Mouse (Mus musculus): ENCODE measurements around the gene Efcab2.
A peak's percentile ranks its signal among the peaks of the same experiment; 100 is the strongest.

The Efcab2 gene

DNA sequence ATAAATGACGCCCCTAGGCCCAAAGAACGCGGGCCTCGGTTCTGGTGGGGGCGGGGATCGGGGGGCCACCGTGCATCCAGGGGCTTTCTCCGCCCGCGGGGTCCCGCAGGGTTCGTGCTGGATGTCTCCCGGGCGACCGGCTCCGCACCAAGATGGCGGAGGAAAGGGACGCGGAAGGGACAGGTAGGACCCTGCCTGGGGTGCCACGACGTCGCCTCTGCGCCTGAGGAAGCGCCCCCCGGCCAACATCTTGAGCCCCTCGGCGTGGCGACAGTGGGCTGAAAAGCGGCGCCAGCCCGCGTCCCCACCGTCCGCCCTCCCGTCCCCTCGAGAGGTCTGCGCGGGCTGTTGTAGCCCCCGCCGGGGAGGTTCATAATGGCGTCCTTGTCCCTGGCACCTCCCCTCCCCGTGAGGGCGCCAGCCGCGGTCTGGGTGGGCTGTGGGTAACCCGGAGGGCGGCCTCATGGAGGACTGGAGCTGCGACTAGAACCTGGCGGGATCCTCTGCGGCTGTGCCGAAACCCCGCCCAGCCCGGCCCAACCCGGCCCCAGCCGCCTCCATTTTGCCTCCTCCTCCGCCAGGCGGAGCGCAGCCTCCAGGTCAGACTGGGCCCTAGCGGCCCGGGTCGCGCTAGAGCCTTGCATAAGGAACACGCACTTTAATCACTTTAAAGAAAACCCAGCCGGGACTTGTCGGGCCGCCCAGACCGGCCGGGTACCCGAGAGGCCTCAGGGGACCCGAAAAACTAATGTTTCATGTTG is at the start of gene Efcab2:
Gene Efcab2 (plus strand): TSS at position 135 of the 761 bp plus-strand sequence.
- peak; percentile 77 to 80 for DNase-seq (ENCODE audit: low spot score in 2 of 2)

DNA sequence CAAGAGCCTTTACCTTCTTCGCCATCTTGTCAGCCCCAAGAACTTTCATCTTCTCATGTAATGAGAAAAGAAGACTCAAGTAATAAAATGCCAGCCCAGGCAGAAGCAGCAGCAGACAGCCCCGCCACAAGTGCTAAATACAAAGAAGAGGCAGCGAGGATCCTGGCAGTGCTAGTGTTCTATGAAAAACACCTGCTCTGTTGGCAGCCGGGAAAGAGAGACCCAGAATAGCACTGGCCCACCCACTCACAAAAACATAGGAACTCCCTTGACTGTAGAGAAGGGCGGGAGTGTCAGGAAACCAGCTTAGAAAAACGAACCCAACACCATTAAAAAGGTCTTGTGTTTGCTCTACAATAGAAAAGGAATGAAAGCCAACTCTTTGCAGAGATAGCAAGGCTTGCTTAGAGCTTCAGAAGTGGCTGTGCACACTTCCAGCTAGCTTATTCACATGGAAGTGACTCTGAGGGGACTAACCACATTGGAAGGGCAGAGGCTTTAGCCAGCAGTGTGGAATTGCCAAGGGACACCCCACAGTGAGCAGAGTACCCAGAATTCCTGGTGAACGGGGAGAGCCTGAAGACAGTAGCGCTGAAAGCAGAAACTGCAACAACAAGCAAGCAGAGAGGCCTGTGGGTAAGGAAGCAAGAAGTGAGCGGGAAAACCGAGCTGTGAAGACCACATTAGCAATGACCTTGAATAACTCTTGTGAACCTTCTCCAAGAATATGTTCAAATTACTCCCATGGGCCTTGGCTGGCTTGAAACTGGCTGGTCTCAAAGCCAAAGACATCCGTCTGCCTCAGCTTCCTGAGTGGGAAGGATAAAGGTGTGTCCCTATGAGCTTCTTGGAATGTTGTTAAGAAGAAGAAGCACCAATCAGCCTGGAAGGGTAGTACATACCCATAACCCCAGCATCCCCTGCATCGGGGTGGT is 47.8 kb upstream of the Efcab2 start:
- DNase-seq (ENCODE audit: low spot score in 2 of 2): peak; percentile 82

DNA sequence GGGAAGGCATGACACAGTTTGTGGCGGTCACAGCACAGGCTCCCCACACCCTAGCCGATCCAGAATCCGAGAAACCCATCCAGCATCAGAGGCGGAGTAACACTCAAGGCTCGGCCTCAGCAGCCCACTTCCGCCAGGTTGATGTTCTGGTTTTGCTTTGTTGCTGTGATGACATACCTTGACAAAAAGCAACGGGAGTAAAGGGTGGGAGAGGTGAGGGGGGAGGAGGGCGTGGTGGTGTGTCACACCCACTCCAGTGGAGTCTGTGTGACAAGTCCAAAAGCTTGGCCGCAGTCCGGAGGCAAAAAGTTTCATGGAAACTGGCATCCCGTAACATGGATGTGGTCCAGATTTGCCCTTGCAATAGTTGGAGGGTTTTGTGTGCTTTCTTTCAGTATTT is 45.6 kb upstream of the Efcab2 start:
- no peak for DNase-seq (ENCODE audit: low spot score in 2 of 2)

DNA sequence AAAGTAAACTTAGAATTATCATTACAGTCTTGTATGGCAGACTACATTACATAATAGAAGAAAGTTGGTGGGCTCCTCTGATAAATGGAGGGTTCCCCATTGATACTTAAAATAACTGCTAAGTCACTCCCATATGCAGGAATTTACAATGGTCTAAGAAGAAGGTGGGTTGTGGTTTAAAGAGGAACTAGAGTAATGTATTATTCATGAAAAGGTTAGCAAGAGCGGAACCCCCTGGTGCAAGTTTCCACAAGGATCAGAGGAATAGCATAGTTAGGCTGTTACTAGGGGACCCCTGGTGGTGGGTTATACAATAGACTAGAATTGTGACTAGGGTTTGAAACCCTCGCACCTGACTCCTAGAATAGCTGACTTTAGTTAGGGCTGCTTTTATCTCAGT is 45.2 kb upstream of the Efcab2 start:
- DNase-seq (ENCODE audit: low spot score in 2 of 2): no peak

DNA sequence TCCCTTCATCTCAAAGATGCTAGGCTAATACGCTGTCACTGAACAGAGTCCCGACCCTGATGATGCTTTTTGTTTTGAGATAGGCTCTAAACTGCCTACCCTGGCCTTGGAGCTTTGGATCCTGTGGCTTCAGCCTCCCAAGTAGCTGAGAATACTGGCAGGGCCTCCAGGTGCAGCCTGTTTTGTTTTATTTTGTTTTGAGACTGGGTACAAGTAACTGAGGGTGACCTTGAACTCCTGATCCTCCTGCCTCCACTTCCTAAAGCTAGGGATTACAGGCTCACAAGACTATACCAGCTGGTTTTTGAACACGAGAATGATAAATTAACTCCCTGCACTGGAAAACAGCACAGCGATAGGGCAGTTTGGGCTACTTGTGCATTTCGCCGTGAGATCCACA is 40.7 kb upstream of the Efcab2 start:
- no peak for DNase-seq (ENCODE audit: low spot score in 2 of 2)

DNA sequence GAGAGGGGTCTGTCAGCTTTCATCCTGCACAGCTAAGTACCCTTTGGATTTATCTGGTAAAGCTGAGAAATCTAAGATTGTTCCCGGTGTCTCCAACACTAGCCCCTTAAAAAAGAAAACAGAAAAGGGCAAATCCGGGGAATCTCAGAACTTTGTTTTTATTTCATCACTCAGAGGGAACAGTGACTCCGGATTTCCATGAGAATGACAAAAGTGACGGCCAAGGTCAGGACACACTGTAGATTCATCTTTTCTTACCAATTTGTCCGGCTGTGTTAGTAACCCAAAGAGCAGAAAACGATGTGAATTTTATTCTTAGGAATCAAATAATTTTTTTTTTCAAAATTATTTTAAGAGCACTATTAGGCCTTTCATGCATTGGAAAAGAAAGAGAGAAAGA is 37.8 kb upstream of the Efcab2 start:
- no peak for DNase-seq (ENCODE audit: low spot score in 2 of 2)

DNA sequence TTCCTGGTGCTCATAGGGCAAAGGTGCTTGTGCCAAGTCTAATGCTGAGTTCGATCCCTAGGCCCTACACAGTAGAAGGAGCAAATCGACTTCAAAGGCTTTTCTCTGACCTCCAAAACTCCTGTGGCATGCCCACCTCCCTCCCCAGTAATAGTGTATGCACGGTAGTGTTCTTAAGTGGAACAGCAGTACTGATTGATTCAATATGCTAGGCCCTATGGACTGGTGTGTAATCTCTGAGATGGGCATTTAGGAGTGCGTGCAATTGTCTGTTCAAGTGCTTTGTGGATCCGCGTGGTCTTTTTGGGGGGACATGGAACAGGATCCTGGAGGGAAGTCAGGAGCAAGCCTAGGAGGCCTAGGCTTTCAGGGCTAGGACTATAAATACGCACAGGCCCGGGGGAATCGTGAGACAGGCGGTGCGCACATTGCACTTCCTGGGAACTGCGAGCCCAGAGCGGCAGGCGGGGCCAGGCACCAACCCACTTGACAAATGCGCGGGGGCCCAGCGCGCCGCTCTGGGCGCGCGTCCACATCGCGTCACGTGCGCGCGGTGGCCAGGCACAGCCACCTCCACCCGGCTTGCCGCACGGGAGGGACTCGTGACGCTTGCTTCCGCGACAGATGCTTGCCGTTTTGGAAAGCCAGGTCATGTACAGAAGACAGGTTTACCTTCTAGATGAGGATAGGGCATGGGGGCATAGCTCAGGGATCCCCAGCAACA is 37.2 kb upstream of the Efcab2 start:
- DNase-seq (ENCODE audit: low spot score in 2 of 2): peak; percentile 93 to 95

DNA sequence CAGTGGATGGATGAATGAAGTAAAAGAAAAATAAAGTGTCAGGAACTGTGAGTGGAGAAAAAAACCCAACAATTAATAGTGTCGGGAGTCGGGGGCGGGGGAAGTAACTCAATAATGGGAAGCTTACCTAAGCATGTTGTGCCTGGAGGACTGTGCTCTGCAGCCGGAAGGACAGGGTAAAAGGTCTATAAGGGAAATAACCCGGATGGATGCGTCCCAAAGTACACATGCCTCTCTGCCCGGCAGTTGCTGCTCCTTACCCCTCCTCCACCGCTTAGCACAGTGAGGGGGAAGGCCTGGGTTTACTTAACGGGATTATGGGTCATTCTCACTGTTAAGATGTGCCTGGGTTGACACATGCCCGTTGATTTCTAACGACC is 36.6 kb upstream of the Efcab2 start:
- peak in 1 of 2 experiments; percentile 6 for DNase-seq (ENCODE audit: low spot score in 2 of 2)

DNA sequence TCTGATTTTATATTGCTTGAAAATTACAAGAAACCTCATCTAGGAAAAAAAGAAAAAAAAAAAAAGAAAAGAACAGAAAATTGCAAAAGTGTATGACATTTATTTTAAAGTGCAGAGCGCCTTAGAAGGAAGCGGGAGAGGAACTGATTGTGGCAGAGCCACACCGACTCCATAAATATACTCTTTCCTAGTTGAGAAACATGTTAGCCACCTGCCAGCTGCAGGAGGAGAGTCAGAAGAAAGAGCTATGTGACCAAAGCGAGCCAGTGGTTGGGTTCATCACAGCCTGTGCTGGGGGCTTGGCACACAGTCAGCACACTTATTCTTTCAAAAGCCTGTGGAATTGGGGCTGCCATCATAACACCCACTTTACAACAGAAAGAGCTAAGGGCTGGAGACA is 33.2 kb upstream of the Efcab2 start:
- DNase-seq (ENCODE audit: low spot score in 2 of 2): no peak

DNA sequence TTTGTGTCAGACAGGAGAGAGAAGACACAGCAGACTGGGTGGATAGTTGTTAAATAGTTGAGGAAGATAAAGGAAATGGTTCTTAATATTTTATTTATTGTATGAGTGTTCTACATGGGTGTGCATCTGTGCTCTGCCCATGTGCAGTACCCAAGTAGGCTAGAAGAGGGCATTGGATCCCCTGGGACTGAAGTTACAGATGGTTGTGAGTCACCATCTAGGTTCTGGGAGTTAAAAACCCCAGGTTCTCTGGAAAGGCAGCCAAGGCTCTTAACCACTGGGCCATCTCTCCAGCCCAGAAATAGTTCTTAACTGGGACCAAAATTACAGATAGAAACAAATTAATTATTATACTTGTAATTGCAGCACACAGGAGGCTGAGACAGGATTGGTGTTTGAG is 30.5 kb upstream of the Efcab2 start:
- no peak for DNase-seq (ENCODE audit: low spot score in 2 of 2)

DNA sequence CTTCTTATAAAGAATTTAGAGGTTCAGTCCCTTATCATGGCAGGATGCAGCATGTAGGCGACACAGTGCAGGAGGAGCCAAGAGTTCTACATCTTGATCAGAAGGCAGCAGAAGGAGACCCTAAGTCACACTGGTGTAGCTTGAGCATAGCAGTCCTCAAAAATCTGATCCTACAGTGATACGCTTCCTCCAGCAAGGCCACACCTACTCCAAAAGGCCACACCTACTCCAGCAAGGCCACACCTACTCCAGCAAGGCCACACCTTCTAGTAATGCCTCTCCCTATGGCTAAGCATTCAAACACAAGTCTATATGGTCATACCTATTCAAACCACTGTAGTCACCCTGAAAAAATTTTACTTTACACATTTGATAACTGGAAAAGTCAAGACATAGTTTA is 29.8 kb upstream of the Efcab2 start:
- DNase-seq (ENCODE audit: low spot score in 2 of 2): no peak

DNA sequence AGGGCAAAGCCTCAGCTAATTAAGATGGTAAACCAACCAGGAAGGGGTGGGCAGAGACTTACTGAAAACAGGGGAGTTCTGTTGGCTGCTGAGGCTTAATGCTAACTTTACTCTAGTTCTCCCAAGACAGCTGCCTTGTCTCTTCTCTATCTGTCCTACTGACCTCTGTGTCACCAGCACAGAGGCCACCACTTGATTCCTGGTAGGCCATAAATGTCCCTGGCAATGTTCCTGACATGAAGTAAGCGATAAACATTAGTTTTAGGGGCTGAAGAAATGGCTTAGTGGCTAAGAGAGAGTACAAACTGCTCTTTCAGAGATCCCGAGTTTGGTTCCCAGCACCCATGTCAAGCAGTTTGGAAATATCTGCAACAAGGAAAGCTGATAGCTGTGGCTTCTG is 29.0 kb upstream of the Efcab2 start:
- no peak for DNase-seq (ENCODE audit: low spot score in 2 of 2)

DNA sequence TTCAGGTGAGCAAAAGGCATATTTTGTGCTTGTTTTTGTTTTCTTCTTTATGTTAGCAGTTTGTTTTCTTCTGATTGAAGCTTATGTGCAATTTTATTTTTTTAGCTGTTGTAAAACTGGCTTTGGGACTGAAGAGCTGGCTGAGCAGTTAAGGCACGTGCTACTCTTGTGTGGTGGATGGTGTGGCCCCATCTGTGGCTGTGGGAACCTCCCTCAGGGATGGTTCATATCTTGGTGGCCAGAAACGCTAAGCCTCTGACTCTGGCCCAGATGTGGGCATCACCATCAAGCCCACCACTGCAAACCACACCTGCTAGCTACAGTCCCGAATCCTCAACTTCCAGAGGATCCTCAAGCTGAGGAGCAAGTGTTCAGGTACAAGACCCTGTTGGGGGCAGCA is 27.8 kb upstream of the Efcab2 start:
- no peak for DNase-seq (ENCODE audit: low spot score in 2 of 2)

DNA sequence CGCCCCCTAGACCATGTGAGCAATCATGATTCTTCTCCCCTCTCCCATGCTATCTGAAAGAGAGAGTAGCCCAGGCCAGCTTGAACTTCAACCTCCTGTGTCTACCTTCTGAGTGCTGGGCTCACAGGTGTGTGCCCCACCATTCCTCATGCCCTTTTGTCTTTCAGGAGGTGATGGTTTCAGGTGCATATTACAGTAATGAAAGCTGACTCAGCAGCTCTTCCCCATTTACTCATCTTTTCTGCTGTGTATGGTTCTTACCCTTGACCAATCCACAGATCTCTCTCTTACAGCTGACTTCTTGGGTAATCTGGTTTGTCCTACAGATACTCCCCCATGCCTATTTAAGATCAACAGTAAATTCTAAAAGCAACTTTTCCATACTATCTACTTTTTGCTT is 26.7 kb upstream of the Efcab2 start:
- DNase-seq (ENCODE audit: low spot score in 2 of 2): no peak

DNA sequence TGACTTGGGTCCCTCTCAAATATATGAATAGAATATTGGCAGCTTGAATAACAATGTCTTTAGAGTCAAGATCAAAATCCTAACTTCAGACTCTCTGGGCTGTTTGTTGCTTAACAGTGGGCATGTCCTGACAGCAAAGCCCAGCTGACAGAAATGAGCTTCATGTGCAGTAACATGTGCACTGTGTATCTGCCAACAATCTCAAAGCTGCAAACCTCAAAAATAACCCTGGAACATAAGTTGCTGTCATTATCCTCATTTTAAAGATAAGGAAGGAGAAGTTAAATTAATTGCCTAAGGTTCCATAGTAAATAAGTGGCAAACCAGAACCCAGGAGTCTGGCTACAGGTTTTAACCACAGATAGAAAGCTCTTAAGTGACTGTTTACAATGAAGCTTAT is 23.7 kb upstream of the Efcab2 start:
- no peak for DNase-seq (ENCODE audit: low spot score in 2 of 2)

DNA sequence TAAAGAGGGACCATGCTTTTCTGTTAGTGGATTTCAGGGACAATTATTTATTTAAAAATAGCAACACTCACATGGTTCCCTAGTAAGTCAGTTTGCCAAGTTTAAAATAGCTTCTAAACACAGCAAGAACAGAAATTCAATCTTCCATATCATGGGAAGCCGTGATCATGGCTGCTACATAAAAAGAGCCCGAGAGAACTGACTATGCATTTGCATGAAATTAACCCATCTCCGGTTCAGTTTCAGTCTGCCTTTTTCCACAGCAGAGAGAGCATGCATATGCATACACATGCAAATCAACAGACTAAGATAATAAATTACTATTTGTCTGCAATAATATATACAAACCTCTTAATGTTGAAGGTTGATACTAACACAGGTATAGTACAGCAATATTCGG is 17.1 kb upstream of the Efcab2 start:
- DNase-seq (ENCODE audit: low spot score in 2 of 2): no peak

DNA sequence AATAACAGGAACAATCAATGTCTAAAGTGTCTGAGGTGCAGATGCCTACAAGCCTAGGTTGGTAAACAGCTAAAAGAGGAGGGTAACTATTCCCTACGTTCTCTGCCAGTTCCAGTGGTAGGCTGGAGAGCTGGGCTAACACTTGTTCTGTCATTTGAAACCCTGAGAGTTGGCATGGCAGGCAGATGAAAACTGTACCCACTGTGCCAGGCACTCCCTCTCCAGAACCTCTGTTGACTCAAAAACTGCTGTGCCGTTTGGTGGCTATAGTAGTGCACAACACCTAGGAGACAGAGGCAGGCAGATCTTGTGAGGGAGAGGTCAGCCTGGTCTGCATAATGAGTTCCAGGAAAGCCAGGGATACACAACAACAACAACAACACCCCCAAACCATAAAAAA is 16.5 kb upstream of the Efcab2 start:
- no peak for DNase-seq (ENCODE audit: low spot score in 2 of 2)

DNA sequence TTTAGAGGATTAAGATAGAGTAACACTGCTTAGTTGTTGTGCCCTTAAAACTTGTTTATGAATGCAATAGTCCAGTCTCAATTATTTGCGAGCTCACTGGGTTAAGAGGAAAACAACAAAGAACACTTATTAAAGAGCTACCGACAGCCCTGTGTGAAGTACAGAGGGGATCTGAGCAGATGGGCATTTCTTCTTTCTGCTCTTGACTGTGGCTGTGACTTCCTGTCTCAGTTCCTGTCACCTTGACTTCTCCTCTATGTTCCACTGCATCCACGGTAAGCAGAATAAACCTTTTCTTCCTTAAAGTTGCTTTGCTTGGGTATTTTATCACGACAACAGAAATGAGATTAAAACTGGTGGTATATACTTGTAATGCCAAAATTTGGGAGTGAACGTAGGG is 12.9 kb upstream of the Efcab2 start:
- no peak for DNase-seq (ENCODE audit: low spot score in 2 of 2)

DNA sequence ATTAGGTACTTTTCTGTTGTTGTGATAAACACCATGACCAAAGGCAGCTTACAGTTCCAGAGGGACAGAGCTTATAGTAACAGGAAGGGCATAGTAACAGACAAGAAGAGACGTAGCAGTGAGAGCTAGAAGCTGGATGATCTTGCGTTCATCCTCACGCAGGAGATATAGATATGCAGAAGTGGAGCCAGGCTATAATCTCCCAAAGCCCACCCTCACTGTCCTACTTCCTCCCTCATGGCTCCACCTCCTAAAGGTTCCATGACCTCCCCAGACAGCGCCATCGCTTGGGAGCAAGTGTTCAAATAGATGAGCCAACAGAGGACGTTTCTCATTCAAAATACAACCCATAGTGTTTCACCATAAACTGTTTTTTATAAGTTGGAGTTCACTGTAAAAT is 10.8 kb upstream of the Efcab2 start:
- DNase-seq (ENCODE audit: low spot score in 2 of 2): no peak

DNA sequence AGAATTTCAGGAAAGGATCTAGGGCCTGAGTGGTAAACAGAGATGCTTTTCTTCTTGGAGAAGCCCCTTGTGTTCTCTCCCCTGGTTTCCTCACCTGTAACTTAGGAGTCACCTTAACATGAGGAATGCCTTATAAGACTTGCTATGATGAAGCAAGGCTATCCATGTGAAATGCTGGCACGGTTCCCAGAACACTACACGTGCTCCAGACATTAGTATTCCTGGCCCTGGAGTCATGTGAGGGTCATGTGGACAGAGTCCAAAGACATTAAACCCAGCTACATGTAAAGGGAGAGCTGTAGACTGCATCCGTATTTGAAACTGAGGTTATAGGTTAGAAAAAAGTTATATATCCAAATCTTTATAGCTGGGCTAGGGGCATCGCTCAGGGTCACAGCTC is 9.5 kb upstream of the Efcab2 start:
- no peak for DNase-seq (ENCODE audit: low spot score in 2 of 2)

DNA sequence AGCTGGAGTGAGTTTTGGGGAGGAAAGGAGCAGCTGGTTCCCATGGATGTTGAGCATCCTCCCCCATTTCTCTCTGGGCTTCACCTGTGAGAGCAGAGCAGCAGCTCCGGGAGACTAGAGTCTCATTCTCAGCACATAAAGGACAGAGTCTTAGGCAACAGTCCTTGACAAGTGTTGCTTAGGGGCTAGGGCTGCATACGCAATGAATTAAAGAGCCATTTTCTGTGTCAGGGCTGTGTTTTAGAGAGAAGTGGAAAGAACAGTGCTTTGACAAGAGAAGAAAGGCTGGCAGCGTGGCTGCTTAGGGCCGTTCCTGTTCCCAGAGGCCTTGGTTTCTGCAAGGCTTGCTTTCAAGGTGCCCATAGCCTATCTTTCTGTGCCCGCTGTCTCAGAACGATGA is 6.0 kb upstream of the Efcab2 start:
- DNase-seq (ENCODE audit: low spot score in 2 of 2): no peak

DNA sequence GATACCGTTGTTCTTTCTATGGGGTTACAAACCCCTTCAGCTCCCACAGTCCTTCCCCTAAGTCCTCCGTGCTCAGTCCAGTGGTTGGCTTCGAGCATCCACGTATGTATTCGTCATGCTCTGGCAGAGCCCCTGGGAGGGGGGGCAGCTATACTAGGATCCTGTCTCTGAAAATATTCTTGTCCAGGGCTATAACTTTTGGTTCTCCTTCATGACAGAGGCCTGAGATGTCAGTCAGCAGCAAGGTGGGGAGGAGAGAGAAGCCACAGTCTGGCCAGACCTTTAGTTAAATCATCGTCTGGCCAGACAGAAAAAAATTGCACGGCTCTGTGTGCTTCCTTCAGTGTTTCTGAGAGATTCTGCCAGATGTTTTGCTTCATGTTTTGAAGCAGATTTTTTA is 5.2 kb upstream of the Efcab2 start:
- DNase-seq (ENCODE audit: low spot score in 2 of 2): no peak

DNA sequence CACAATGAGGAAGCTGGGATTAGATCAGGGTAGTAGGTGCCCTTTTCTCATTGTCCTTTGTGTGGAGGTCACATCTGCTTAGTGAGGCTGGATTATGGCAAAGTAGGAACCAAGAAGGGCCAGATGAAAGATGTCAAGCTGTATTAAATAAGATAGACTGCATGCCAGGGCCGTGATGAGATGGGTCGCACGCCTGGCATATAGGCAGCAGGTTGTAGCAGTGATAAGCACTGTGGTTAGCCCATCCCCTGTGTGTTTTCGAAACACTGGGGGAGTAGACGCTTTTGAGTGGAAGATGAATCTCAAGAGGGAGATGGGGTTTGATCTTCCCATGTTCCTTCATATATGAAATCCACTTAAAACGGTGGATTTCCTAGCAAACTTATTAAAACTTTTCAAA is 3.9 kb upstream of the Efcab2 start:
- DNase-seq (ENCODE audit: low spot score in 2 of 2): no peak

Measured in right cerebral cortex, postnatal 36 days (tissue).